Mouse (Mus musculus) gastrocnemius, postnatal 14 days (tissue): ENCODE results near the gene Robo1. TPM values are rescaled to one million over a fixed set of nuclear protein-coding genes. Genes with fewer than 3 reads are reported as not detected.

ENCODE experiments used
- DNase-seq: peaks from one replicate; pipeline ENCODE4 v3.0.0; 2021; ENCODE audit warnings: mixed read lengths
- intact Hi-C: fragments of 180-260 bp; cut with DNase I; formaldehyde crosslinking; loops from one replicate; pipeline ENCODE4 v1.15.1; 2025; ENCODE audit warnings: low total_unique reads
- total RNA-seq, 2 experiments: library from RNA; stranded (reverse); gene quantifications; 2 replicates each; pipeline ENCODE4 v1.2.3; 2021

The Robo1 gene
- total RNA-seq, 2 experiments from 2014 or later: 4.1 to 5.1 TPM

- intact Hi-C loops: no loop called here
- no peak for DNase-seq
Measured at GRCm38 (mm10) chr16:72959823-72960222, 651.7 kb downstream of the Robo1 start.

GRCm38 (mm10) chr16:72963782-72964181 is 655.7 kb downstream of the Robo1 start:
- intact Hi-C loops: no loop called here
- DNase-seq: no peak

GRCm38 (mm10) chr16:72967509-72967908 is 659.4 kb downstream of the Robo1 start:
- no peak for DNase-seq
- intact Hi-C loops: no loop called here

GRCm38 (mm10) chr16:72969990-72970389 is 661.9 kb downstream of the Robo1 start:
- intact Hi-C loops: no loop called here
- no peak for DNase-seq

- intact Hi-C loops: no loop called here
Measured at GRCm38 (mm10) chr16:72973685-72974084, 665.6 kb downstream of the Robo1 start.

GRCm38 (mm10) chr16:72974681-72975080 is 666.6 kb downstream of the Robo1 start:
- intact Hi-C loops: no loop called here
- no peak for DNase-seq

More at GRCm38 (mm10) chr16:72973685-72974084, 665.6 kb downstream of the Robo1 start:
- no peak for DNase-seq

GRCm38 (mm10) chr16:72976849-72977576 is 668.9 kb downstream of the Robo1 start:
- no peak for DNase-seq
- intact Hi-C loops: no loop called here

- peak; percentile 47 for DNase-seq
- intact Hi-C loops: loop anchor here (5.0 to 10.0 kb wide), 2 partner anchors 322 to 625 kb away; no protein-coding TSS in a partner anchor
Measured at GRCm38 (mm10) chr16:72979407-72980219, 671.5 kb downstream of the Robo1 start.

- intact Hi-C loops: loop anchor here (10.0 kb wide), 1 partner anchor 1424 kb away; the partner anchor contains the start of gene Robo2
- DNase-seq: no peak
Measured at GRCm38 (mm10) chr16:72990376-72991167, 682.5 kb downstream of the Robo1 start.

GRCm38 (mm10) chr16:72993189-72993588 is 685.1 kb downstream of the Robo1 start:
- intact Hi-C loops: loop anchor here (10.0 kb wide), 1 partner anchor 1422 kb away; the partner anchor contains the start of gene Robo2
- no peak for DNase-seq

- intact Hi-C loops: loop anchor here (10.0 kb wide), 1 partner anchor 1421 kb away; the partner anchor contains the start of gene Robo2
- DNase-seq: no peak
Measured at GRCm38 (mm10) chr16:72993594-72993993, 685.5 kb downstream of the Robo1 start.

- intact Hi-C loops: loop anchor here (10.0 kb wide), 1 partner anchor 1419 kb away; the partner anchor contains the start of gene Robo2
Measured at GRCm38 (mm10) chr16:72995251-72995954, 687.3 kb downstream of the Robo1 start.

GRCm38 (mm10) chr16:72995955-72996535 is 687.9 kb downstream of the Robo1 start:
- DNase-seq: no peak
- intact Hi-C loops: loop anchor here (10.0 kb wide), 1 partner anchor 1419 kb away; the partner anchor contains the start of gene Robo2

More at GRCm38 (mm10) chr16:72995251-72995954, 687.3 kb downstream of the Robo1 start:
- peak; percentile 11 for DNase-seq

- intact Hi-C loops: loop anchor here (10.0 kb wide), 1 partner anchor 1416 kb away; the partner anchor contains the start of gene Robo2
- no peak for DNase-seq
Measured at GRCm38 (mm10) chr16:72998677-72999076, 690.6 kb downstream of the Robo1 start.

- DNase-seq: no peak
- intact Hi-C loops: no loop called here
Measured at GRCm38 (mm10) chr16:73002685-73003084, 694.6 kb downstream of the Robo1 start.

GRCm38 (mm10) chr16:73004601-73005000 is 696.5 kb downstream of the Robo1 start:
- intact Hi-C loops: no loop called here
- DNase-seq: no peak

GRCm38 (mm10) chr16:73005831-73006230 is 697.7 kb downstream of the Robo1 start:
- no peak for DNase-seq
- intact Hi-C loops: no loop called here

GRCm38 (mm10) chr16:73007434-73007833 is 699.3 kb downstream of the Robo1 start:
- DNase-seq: no peak
- intact Hi-C loops: no loop called here
